Mouse (Mus musculus) forebrain, embryonic 14.5 days (tissue): Measurements from ENCODE around the gene Cd151. TPM values are rescaled to one million over a fixed set of nuclear protein-coding genes. Genes with fewer than 3 reads are reported as not detected.

ENCODE experiments used
- ATAC-seq: fragments of 200-750 bp; cut with Nextera tagmentation; 2 replicates; pipeline ENCODE4 v1.8.0; 2017; ENCODE audit warnings: mild to moderate bottlenecking, moderate library complexity
- DNase-seq: peaks from one replicate; pipeline ENCODE4 v3.0.0-alpha.2; 2015; ENCODE audit warnings: low spot score
- H3K27ac ChIP-seq: fragments of 300-500 bp; sonication (generic); 2 replicates; pipeline ENCODE4 v1.5.1; 2014; ENCODE audit warnings: low read depth, mild to moderate bottlenecking, control low read depth, low read length, moderate library complexity
- H3K27me3 ChIP-seq: fragments of 300-500 bp; sonication (generic); replicated peaks from 2 replicates; pipeline ENCODE4 v1.6.1; 2014; ENCODE audit warnings: low read length, control low read depth, mixed read lengths; ENCODE audit not compliant: control insufficient read depth, insufficient read depth
- H3K36me3 ChIP-seq: fragments of 300-500 bp; sonication (generic); 2 replicates; pipeline ENCODE4 v1.6.1; 2014; ENCODE audit warnings: low read length, control low read depth; ENCODE audit not compliant: control insufficient read depth, insufficient read depth
- H3K4me1 ChIP-seq: fragments of 300-500 bp; sonication (generic); 2 replicates; pipeline ENCODE4 v1.6.1; 2014; ENCODE audit warnings: antibody characterized with exemption, low read length, control low read depth; ENCODE audit not compliant: control insufficient read depth, insufficient read depth
- H3K4me2 ChIP-seq: fragments of 300-500 bp; sonication (generic); 2 replicates; pipeline ENCODE4 v1.6.1; 2014; ENCODE audit warnings: mild to moderate bottlenecking, control low read depth, low read length
- H3K4me3 ChIP-seq: fragments of 300-500 bp; sonication (generic); 2 replicates; pipeline ENCODE4 v1.5.1; 2014; ENCODE audit warnings: low read depth, low read length, control low read depth
- H3K9ac ChIP-seq: fragments of 300-500 bp; sonication (generic); 2 replicates; pipeline ENCODE4 v1.6.1; 2014; ENCODE audit warnings: mild to moderate bottlenecking, low read length, control low read depth, moderate library complexity
- H3K9me3 ChIP-seq: fragments of 300-500 bp; sonication (generic); replicated peaks from 2 replicates; pipeline ENCODE4 v1.6.1; 2016; ENCODE audit warnings: low read length, control low read depth, mixed read lengths; ENCODE audit not compliant: control insufficient read depth
- WGBS: fragments of 180-500 bp; shearing (Covaris S2); extraction: QIAGEN DNeasy Blood & Tissue Kit; methylation state at CpG from one replicate; pipeline ENCODE4 v1.1.7; 2014; 5-methylcytosine and 5-hydroxymethylcytosine counted together
- polyA plus RNA-seq: library from polyadenylated mRNA; unstranded; fragments of >200 nt; fragmentation: Nextera tagmentation; extraction: Ambion mirVana; gene quantifications from 2 replicates; pipeline ENCODE4 v1.2.1, GENCODE M21; 2014

Cd151 gene
- polyA plus RNA-seq, 1 experiment from 2014 or later = 60.4 TPM

- ATAC-seq (no peak), DNase-seq (no peak)
- Histone ChIP-seq H3K36me3 (peaks cover 31% of the 10 kb centered on the region), H3K27me3 (no peaks in the 10 kb centered on the region), H3K4me1 (peaks cover 13% of the 10 kb centered on the region), H3K9me3 (no peaks in the 10 kb centered on the region), H3K9ac (peak overlapping the region; percentile 87), H3K4me3 (peak overlapping the region; percentile 67), H3K27ac (no peak overlapping the region), H3K4me2 (peak overlapping the region; percentile 88)
- 7% methylated on average over 5 of the region's 5 CpGs for WGBS
Measured at GRCm38 (mm10) chr7:141474160-141474559, 7.0 kb downstream of the Cd151 start.

GRCm38 (mm10) chr7:141475011-141475804 is 8.0 kb downstream of the Cd151 start, which contains the start of the genes Polr2l and Tspan4:
Gene Polr2l, minus strand, starts transcription at chr7:141475132.
Gene Tspan4, plus strand, starts transcription at chr7:141475240.
- 1% methylated on average over 86 of the region's 87 CpGs for WGBS
- DNase-seq (peak; percentile 91), ATAC-seq (peak; percentile 90)
- Histone ChIP-seq H3K4me1 (peaks cover 8% of the 10 kb centered on the region), H3K4me3 (peak within 1 kb of the TSS; percentile 67), H3K27ac (peak within 1 kb of the TSS; percentile 83), H3K36me3 (peaks cover 25% of the 10 kb centered on the region), H3K4me2 (peak within 1 kb of the TSS; percentile 88), H3K9ac (peak within 1 kb of the TSS; percentile 87), H3K9me3 (no peaks in the 10 kb centered on the region), H3K27me3 (no peaks in the 10 kb centered on the region)

- DNase-seq = no peak
- Histone ChIP-seq H3K27ac (no peak overlapping the region), H3K4me1 (peaks cover 8% of the 10 kb centered on the region), H3K9me3 (no peaks in the 10 kb centered on the region), H3K4me2 (peak overlapping the region; percentile 88), H3K36me3 (peaks cover 20% of the 10 kb centered on the region), H3K9ac (peak overlapping the region; percentile 87), H3K27me3 (no peaks in the 10 kb centered on the region), H3K4me3 (peak overlapping the region; percentile 67)
- ATAC-seq = no peak
- WGBS = 2% methylated on average over 12 of the region's 12 CpGs
Measured at GRCm38 (mm10) chr7:141475805-141476158, 8.6 kb downstream of the Cd151 start.

- no peak for ATAC-seq
- H3K9me3 ChIP-seq = no peaks in the 10 kb centered on the region
- peak overlapping the region; percentile 67; the same call in 1 of the 2 replicates for H3K4me3 ChIP-seq
- 0 out of 2 replicates have a peak overlapping the region, but pooled peaks have one; percentile 14 for H3K27ac ChIP-seq
- peaks cover 14% of the 10 kb centered on the region for H3K4me1 ChIP-seq
- peaks cover 14% of the 10 kb centered on the region for H3K36me3 ChIP-seq
- 2% methylated on average over 11 of the region's 17 CpGs for WGBS
- no peak overlapping the region for H3K9ac ChIP-seq
- peak; percentile 38 for DNase-seq
- peak overlapping the region; percentile 88 for H3K4me2 ChIP-seq
- H3K27me3 ChIP-seq = no peaks in the 10 kb centered on the region
Measured at GRCm38 (mm10) chr7:141476226-141476980, 9.2 kb downstream of the Cd151 start.

GRCm38 (mm10) chr7:141476981-141477370 is 9.8 kb downstream of the Cd151 start:
- DNase-seq (no peak), ATAC-seq (no peak)
- WGBS = 24% methylated on average over 7 of the region's 7 CpGs
- H3K9ac ChIP-seq = no peak overlapping the region
- H3K4me2 ChIP-seq = no peak overlapping the region
- no peaks in the 10 kb centered on the region for H3K27me3 ChIP-seq
- peaks cover 17% of the 10 kb centered on the region for H3K4me1 ChIP-seq
- H3K27ac ChIP-seq = 0 out of 2 replicates have a peak overlapping the region, but pooled peaks have one; percentile 14
- H3K36me3 ChIP-seq = peaks cover 10% of the 10 kb centered on the region
- H3K9me3 ChIP-seq = no peaks in the 10 kb centered on the region
- no peak overlapping the region for H3K4me3 ChIP-seq

- no peaks in the 10 kb centered on the region for H3K27me3 ChIP-seq
- no peak overlapping the region for H3K4me3 ChIP-seq
- 78% methylated on average over 4 of the region's 4 CpGs for WGBS
- no peaks in the 10 kb centered on the region for H3K9me3 ChIP-seq
- no peak overlapping the region for H3K9ac ChIP-seq
- H3K4me1 ChIP-seq = peaks cover 19% of the 10 kb centered on the region
- H3K36me3 ChIP-seq = peaks cover 3% of the 10 kb centered on the region
- no peak overlapping the region for H3K4me2 ChIP-seq
- H3K27ac ChIP-seq = no peak overlapping the region
- DNase-seq (no peak), ATAC-seq (no peak)
Measured at GRCm38 (mm10) chr7:141477578-141478269, 10.5 kb downstream of the Cd151 start.

- no peak overlapping the region for H3K4me3 ChIP-seq
- H3K9ac ChIP-seq = no peak overlapping the region
- no peak overlapping the region for H3K4me2 ChIP-seq
- ATAC-seq = no peak
- no peaks in the 10 kb centered on the region for H3K36me3 ChIP-seq
- H3K4me1 ChIP-seq = peaks cover 19% of the 10 kb centered on the region
- DNase-seq = no peak
- no peaks in the 10 kb centered on the region for H3K9me3 ChIP-seq
- no peak overlapping the region for H3K27ac ChIP-seq
- WGBS = 84% methylated on average over 5 of the region's 5 CpGs
- no peaks in the 10 kb centered on the region for H3K27me3 ChIP-seq
Measured at GRCm38 (mm10) chr7:141478270-141478748, 11.1 kb downstream of the Cd151 start.

- Histone ChIP-seq H3K4me2 (peak overlapping the region; percentile 89), H3K36me3 (no peaks in the 10 kb centered on the region), H3K9me3 (no peaks in the 10 kb centered on the region), H3K27me3 (no peaks in the 10 kb centered on the region), H3K9ac (peak overlapping the region; percentile 73; the same call in 1 of the 2 replicates), H3K4me1 (peaks cover 14% of the 10 kb centered on the region), H3K27ac (no peak overlapping the region), H3K4me3 (peak overlapping the region; percentile 60; the same call in 1 of the 2 replicates)
- ATAC-seq (peak; percentile 60), DNase-seq (peak; percentile 83)
- 9% methylated on average over 10 of the region's 10 CpGs for WGBS
Measured at GRCm38 (mm10) chr7:141480842-141481497, 13.8 kb downstream of the Cd151 start.
